Mouse (Mus musculus): ENCODE results near the gene R3hdml. TPM values are rescaled to one million over a fixed set of nuclear protein-coding genes. Genes with fewer than 3 reads are reported as not detected.

Gene R3hdml
- polyA plus RNA-seq, 1 experiment from 2014 or later: not detected

- no peaks in the 10 kb centered on the region for H3K36me3 ChIP-seq (ENCODE audit: poor library complexity, severe bottlenecking)
- H3K9ac ChIP-seq: no peak overlapping the region
- no peak for ATAC-seq
- no peak overlapping the region for H3K4me3 ChIP-seq
- no peaks in the 10 kb centered on the region for H3K4me1 ChIP-seq
- no peaks in the 10 kb centered on the region for H3K27me3 ChIP-seq
- no peak overlapping the region for H3K4me2 ChIP-seq
- H3K27ac ChIP-seq: no peak overlapping the region
- H3K9me3 ChIP-seq (replicated peaks): no peaks in the 10 kb centered on the region
- 94% methylated on average over 10 of the region's 10 CpGs for WGBS
Observed at GRCm38 (mm10) chr2:163542674-163543073, 50.6 kb downstream of the R3hdml start.

DNA sequence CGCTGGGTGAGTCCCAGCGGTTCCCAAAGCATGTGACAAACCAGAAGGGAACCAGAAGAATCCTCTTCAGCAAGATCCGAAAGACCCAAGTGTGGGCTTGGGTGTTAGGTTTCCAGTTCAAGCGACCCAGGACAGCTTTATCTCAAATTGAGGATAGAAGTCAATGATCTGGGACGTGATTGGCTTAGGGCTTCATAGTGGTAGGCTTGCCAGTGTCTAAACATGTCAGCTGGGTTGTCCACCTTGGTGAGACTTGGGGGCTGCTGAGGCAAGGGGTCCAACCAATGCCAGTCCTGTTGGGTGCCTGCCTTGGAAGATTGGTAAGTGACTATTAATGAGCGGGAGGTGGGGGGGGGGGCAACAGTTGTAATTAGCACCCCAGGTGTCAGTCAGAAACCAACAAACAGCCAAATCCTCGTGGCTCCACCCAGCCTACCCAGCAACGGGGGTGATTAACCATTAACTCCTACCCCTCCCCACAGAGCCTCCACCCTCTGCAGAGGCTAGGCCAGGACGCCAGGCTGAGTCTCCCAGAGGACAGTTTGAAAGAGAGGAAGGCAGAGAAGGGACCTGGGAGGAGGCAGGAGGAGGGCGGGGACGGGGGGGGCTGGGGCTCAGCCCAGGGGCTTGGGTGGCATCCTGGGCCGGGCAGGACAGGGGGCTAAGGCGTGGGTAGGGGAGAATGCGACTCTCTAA, 54.7 kb downstream of the R3hdml start:
- WGBS: 77% methylated on average over 14 of the region's 14 CpGs
- Histone ChIP-seq H3K4me2 (no peak overlapping the region), H3K4me1 (0 out of 2 replicates have a peak, but pooled peaks cover 3% of the 10 kb centered on the region), H3K36me3 (ENCODE audit: poor library complexity, severe bottlenecking) (no peaks in the 10 kb centered on the region), H3K27me3 (no peaks in the 10 kb centered on the region), H3K4me3 (no peak overlapping the region), H3K9ac (no peak overlapping the region), H3K27ac (no peak overlapping the region), H3K9me3 (replicated peaks) (no peaks in the 10 kb centered on the region)
- no peak for ATAC-seq

DNA sequence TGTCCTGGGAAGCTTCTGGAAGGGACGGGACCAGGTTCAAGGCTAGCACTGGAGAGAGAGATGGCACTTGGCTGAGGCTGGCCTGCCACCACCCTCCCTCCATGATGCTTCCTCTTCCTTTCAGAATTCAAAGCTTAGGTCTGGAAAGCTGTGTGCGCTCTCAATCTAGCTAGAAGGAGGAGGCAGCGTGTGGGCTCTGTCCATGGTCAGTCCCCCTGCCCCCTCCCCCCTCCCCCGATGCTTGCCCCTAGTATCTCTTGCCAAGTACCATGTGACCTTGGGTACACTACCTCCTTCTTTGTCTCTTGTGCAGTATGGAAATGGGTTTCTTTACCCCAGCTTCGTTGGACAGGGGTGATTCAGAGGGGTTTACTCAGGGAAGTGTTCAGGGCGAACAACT, 56.7 kb downstream of the R3hdml start:
- Histone ChIP-seq H3K9ac (no peak overlapping the region), H3K9me3 (replicated peaks) (no peaks in the 10 kb centered on the region), H3K27me3 (no peaks in the 10 kb centered on the region), H3K4me2 (no peak overlapping the region), H3K27ac (no peak overlapping the region), H3K36me3 (ENCODE audit: poor library complexity, severe bottlenecking) (no peaks in the 10 kb centered on the region), H3K4me1 (0 out of 2 replicates have a peak, but pooled peaks cover 3% of the 10 kb centered on the region), H3K4me3 (no peak overlapping the region)
- no peak for ATAC-seq
- 68% methylated on average over 5 of the region's 6 CpGs for WGBS

GRCm38 (mm10) chr2:163549786-163550185, 57.7 kb downstream of the R3hdml start:
- no peak overlapping the region for H3K9ac ChIP-seq
- no peaks in the 10 kb centered on the region for H3K27me3 ChIP-seq
- no peaks in the 10 kb centered on the region for H3K36me3 ChIP-seq (ENCODE audit: poor library complexity, severe bottlenecking)
- 40% methylated on average over 6 of the region's 6 CpGs for WGBS
- no peak overlapping the region for H3K27ac ChIP-seq
- no peaks in the 10 kb centered on the region for H3K9me3 ChIP-seq (replicated peaks)
- H3K4me1 ChIP-seq: 0 out of 2 replicates have a peak, but pooled peaks cover 3% of the 10 kb centered on the region
- no peak for ATAC-seq
- H3K4me3 ChIP-seq: no peak overlapping the region
- H3K4me2 ChIP-seq: no peak overlapping the region

Other genes starting within 250 kb of the R3hdml start
- 0.12 and 0.18 TPM in 2 replicates for gene Jph2, start 94.3 kb upstream of the R3hdml start, polyA plus RNA-seq (2015; fragmentation: Nextera tagmentation; extraction: Ambion mirVana)
- 80.1 and 83.3 TPM in 2 replicates for gene Oser1, start 67.6 kb upstream of the R3hdml start, polyA plus RNA-seq (2015; fragmentation: Nextera tagmentation; extraction: Ambion mirVana)
- 79.5 and 82.0 TPM in 2 replicates for gene Gdap1l1, start 53.8 kb upstream of the R3hdml start, polyA plus RNA-seq (2015; fragmentation: Nextera tagmentation; extraction: Ambion mirVana)
- 10.2 and 11.0 TPM in 2 replicates for gene Fitm2, start 19.7 kb upstream of the R3hdml start, polyA plus RNA-seq (2015; fragmentation: Nextera tagmentation; extraction: Ambion mirVana)
- gene Hnf4a, start 14.5 kb downstream of the R3hdml start, polyA plus RNA-seq (2015; fragmentation: Nextera tagmentation; extraction: Ambion mirVana): not detected in 2 replicates
- gene Ttpal, start 110.0 kb downstream of the R3hdml start, polyA plus RNA-seq (2015; fragmentation: Nextera tagmentation; extraction: Ambion mirVana): 39.3 and 44.9 TPM in 2 replicates
- gene Serinc3, start 152.8 kb downstream of the R3hdml start, polyA plus RNA-seq (2015; fragmentation: Nextera tagmentation; extraction: Ambion mirVana): 23.9 and 26.4 TPM in 2 replicates
- gene Pkig, start 166.1 kb downstream of the R3hdml start, polyA plus RNA-seq (2015; fragmentation: Nextera tagmentation; extraction: Ambion mirVana): 169 and 170 TPM in 2 replicates